Mouse (Mus musculus): ENCODE measurements around the gene Gpld1.

Gene Gpld1

DNA sequence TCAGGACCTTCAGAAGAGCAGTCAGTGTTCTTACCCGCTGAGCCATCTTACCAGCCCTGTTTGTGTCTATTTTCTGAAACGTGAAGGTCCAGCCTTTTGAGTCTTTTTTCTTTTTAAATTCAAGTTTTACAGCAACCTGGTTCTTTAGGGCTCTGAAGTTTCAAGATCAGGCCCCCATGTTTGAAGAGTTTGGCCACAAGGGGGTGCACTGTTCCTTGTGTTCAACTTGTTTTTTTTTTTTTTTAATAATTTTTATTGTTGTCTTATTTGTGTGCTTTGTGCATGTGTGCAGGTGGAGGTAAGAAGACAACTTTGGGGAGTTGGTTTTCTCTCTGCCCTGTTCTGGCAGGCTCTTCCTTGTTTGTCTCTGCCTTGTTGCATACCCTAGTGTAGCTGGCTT lies 81.7 kb downstream of the Gpld1 start:
- peak; percentile 57 to 84 for DNase-seq

DNA sequence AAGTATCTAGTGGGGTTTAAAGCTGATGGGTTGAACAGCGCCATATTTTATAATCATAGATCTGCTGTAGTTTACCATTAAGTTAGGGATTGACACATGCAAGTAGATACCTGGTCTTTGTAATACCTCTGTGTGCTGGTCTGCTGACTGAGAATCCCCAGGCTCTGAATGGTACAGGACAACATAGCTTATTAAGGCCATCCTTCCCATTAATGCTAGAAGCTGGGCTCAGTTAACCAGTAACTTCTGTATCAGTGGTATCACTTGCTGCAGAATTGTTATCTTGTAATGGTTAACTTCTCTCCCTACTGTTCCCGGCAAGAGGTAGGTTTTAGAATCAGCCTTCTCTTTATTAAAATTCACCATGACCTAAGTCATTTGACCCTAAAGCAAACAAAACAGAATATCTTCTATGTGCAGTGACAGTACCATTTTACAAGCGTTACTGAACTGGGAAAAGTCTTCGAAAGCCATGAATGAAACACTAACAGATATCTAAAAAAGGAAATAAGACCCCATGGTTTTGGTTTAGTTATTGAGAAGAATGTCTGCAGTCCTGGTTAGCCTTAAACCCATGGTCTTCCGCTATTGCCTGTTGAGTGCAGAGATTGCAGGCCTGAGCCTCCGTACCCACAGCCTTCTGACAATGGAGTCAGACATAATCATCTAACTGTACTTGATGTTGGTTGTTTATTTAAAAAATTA lies 83.6 kb downstream of the Gpld1 start:
- DNase-seq = no peak

DNA sequence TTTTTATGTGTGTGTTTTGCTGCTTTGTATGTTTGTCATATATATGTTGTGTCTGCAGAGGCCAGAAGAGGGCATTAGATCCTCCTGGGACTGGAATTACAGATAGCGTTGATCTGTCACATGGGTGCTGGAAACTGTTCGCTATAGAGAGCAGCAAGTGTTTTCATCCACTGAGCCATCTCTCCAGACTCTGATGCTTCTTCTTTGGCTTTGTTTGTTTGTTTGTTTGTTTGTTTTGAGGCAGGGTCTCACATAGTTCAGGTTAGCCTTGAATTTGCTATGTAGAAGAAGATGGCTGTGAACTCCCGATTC lies 84.1 kb downstream of the Gpld1 start:
- no peak for DNase-seq

DNA sequence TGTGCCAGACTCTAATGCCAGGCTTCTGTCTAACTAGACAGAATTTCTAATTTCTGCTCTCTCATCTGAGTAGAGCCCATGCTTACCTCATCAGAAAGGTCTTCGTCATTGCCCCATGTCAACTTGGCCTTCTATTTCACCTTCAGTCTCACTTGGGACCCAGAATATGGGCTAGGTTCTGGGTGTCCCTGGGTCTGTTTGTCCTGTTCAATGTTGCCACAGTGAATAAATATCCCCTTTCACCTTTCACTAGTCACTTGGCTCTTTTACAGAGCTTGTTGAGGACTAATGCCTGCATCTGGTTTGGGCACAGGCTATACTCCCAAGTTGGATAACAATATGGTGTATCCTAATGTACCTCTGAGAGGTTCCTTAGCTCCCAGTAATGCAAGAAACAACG lies 96.5 kb downstream of the Gpld1 start:
- no peak for DNase-seq
